Mouse (Mus musculus): ENCODE results near the gene Rdx.

Gene Rdx

GRCm38 (mm10) chr9:52110738-52111137 is 63.8 kb downstream of the Rdx start:
- DNase-seq (ENCODE audit: low spot score in 2 of 2), result no peak

- DNase-seq (ENCODE audit: low spot score in 2 of 2), result no peak
Measured at GRCm38 (mm10) chr9:52113091-52113490, 66.1 kb downstream of the Rdx start.

- no peak for DNase-seq (ENCODE audit: low spot score in 2 of 2)
Measured at GRCm38 (mm10) chr9:52119212-52119611, 72.2 kb downstream of the Rdx start.

- DNase-seq (ENCODE audit: low spot score in 2 of 2), result no peak
Measured at GRCm38 (mm10) chr9:52125225-52125624, 78.3 kb downstream of the Rdx start.

- no peak for DNase-seq (ENCODE audit: low spot score in 2 of 2)
Measured at GRCm38 (mm10) chr9:52130348-52130747, 83.4 kb downstream of the Rdx start.

- no peak for DNase-seq (ENCODE audit: low spot score in 2 of 2)
Measured at GRCm38 (mm10) chr9:52132771-52133170, 85.8 kb downstream of the Rdx start.
